Comparison of ENCODE assay signal across 37 mouse cellular contexts in genomic region chr11:88933030-88933429, GRCm38 (mm10). TPM values are rescaled to one million over a fixed set of nuclear protein-coding genes. Genes with fewer than 3 reads are reported as not detected.
"Had no signal": no experiment of that assay in that cellular context is flagged by ENCODE, and none has a peak within 500 bp of the region (broad histone marks: within the 10 kb centered on the region; RNA-seq: fewer than 3 reads in every experiment).

No protein-coding gene starts in this region.

- H3K4me3 ChIP-seq: heart, adult 2 months; heart, embryonic 13.5 days; heart, embryonic 15.5 days; hindbrain, embryonic 13.5 days; hindbrain, embryonic 15.5 days; kidney, embryonic 15.5 days; layer of hippocampus, adult 2 months; left cerebral cortex, adult 2 months; limb, embryonic 10.5 days; limb, embryonic 12.5 days; liver, embryonic 13.5 days had no signal

- H3K27ac ChIP-seq: heart, adult 2 months; heart, embryonic 13.5 days; heart, embryonic 15.5 days; hindbrain, embryonic 13.5 days; hindbrain, embryonic 15.5 days; hindbrain, postnatal 0 days; kidney, embryonic 15.5 days; kidney, postnatal 0 days; layer of hippocampus, adult 2 months; left cerebral cortex, adult 2 months; limb, embryonic 10.5 days; limb, embryonic 12.5 days; liver, embryonic 13.5 days had no signal

- H3K9me3 ChIP-seq: heart, embryonic 13.5 days; heart, embryonic 15.5 days; hindbrain, embryonic 13.5 days; hindbrain, embryonic 15.5 days; kidney, embryonic 15.5 days; limb, embryonic 10.5 days; limb, embryonic 12.5 days; liver, embryonic 13.5 days had no signal

- H3K4me1 ChIP-seq: heart, embryonic 13.5 days; heart, embryonic 15.5 days; hindbrain, embryonic 13.5 days; hindbrain, embryonic 15.5 days; kidney, embryonic 15.5 days; limb, embryonic 10.5 days; limb, embryonic 12.5 days; liver, embryonic 13.5 days had no signal

- DNase-seq: gastrocnemius, postnatal 14 days; gastrocnemius, postnatal 36 days; heart, adult 11 months; heart, adult 2 months; heart, postnatal 14 days; heart, postnatal 36 days; kidney, adult 11 months; kidney, adult 2 months; kidney, adult 9 months; kidney, postnatal 14 days; kidney, postnatal 36 days; liver; liver, embryonic 13.5 days had no signal

- H3K27me3 ChIP-seq: heart, embryonic 13.5 days; heart, embryonic 15.5 days; hindbrain, embryonic 13.5 days; hindbrain, embryonic 15.5 days; kidney, embryonic 15.5 days; limb, embryonic 12.5 days; liver, embryonic 13.5 days had no signal

- H3K9ac ChIP-seq: heart, embryonic 13.5 days; heart, embryonic 15.5 days; hindbrain, embryonic 13.5 days; hindbrain, embryonic 15.5 days; kidney, embryonic 15.5 days; limb, embryonic 12.5 days; liver, embryonic 13.5 days had no signal

RNA-seq across cellular contexts. Expression of gene Elobl, which starts 33.7 kb away (rescaled TPM):
- total RNA-seq: gastrocnemius, adult 18-20 months; gastrocnemius, adult 8-10 months; gastrocnemius, postnatal 14 days; gastrocnemius, postnatal 36 days; heart, adult 2 months; heart, postnatal 14 days; heart, postnatal 36 days; hematopoietic stem cell, adult 5-6 weeks; hindbrain, postnatal 0 days; layer of hippocampus, adult 2 months; layer of hippocampus, postnatal 14 days; left cerebral cortex, adult 2 months; left cerebral cortex, postnatal 14 days; left cerebral cortex, postnatal 36 days had no signal
- polyA plus RNA-seq: heart, adult 2 months; heart, embryonic 11.5 days; heart, embryonic 13.5 days; heart, embryonic 15.5 days; heart, postnatal 0 days; hindbrain, embryonic 11.5 days; hindbrain, embryonic 13.5 days; hindbrain, embryonic 15.5 days; hindbrain, postnatal 0 days; intestine, embryonic 14.5 days; intestine, embryonic 16.5 days; kidney, embryonic 15.5 days; kidney, postnatal 0 days; limb, embryonic 10.5 days; limb, embryonic 12.5 days; limb, embryonic 14.5 days; liver, embryonic 11.5 days; liver, embryonic 13.5 days had no signal
